Mouse (Mus musculus) cerebellum, adult 2 months (tissue): ENCODE data around the gene Anapc11.

ENCODE experiments used
- CTCF ChIP-seq: fragments of 200-500 bp; IDR thresholded peaks from 2 replicates; pipeline ENCODE4 v1.5.1; 2011; ENCODE audit warnings: low read depth, mild to moderate bottlenecking, control low read depth, low read length, moderate library complexity, borderline replicate concordance; ENCODE audit not compliant: insufficient read depth
- POLR2A ChIP-seq: fragments of 200-500 bp; IDR thresholded peaks from 2 replicates; pipeline ENCODE4 v1.6.1; 2011; ENCODE audit warnings: low read length, control low read depth, borderline replicate concordance; ENCODE audit not compliant: insufficient read depth

DNA sequence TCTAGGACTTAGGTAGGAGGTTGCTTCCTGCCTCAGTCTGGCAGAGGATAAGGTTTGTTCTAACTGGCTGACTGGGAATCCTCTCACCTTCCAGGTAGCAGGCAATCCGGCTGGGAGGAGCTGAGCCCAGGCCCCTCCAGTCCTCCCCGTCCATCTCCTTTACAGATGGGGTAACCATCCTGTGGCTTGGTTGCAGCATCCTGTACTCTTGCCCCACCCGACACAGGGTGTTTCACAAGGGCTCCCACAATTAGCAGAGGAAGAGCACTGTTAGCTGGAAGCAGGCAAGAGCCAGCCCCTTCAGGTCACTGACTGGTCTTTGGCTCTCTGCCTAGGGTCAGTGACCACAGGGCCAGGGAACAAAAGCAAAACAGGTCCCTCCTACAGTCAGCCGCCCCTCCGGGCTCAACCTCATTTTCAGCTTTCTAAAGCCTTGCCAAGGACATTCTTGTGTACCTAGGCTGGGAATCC, 32.2 kb downstream of the Anapc11 start:
- TF ChIP-seq CTCF (no peak), POLR2A (no peak)
